8 mouse cellular contexts compared by ENCODE assay signal in the genomic region with DNA sequence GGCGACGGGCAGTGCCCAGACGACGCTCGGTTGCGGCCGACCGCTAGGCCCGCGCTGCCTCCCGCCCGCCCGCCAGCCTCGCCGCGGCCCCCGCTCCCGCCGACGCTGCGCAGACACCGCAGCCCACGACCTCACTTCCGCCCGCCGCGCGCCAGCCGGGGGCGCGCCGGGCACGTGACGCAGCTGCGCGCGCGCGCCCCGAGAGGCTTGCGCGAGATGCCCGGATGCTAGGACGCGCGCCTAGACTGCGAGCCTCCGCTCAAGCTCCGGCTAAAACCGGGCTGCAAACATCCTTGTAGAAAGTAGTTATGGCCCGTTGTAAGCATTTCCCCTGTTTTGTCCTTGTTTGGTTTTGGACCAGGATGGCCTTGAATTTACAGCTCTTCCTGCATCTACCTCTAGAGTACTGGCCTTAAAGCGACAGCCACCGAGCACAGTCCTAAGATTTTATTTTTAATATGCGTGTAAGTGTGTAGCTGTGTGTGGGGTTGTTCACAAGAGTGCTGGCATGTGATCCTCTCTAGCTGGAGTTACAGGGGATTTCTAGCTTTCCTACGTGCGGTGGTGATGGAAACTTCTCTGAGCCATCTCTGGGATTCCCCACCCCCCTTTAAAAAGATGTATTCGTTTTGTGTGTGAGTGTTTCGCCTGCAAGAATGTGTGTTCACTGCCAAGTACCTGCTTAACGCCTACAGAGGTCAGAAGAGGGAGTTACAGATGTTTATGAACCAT. TPM values are rescaled to one million over a fixed set of nuclear protein-coding genes. Genes with fewer than 3 reads are reported as not detected.
DNase-seq lines count a peak whose midpoint lies in the region; ATAC-seq lines count a peak whose summit lies in the region.

A gene (minus strand): TSS at position 179 of the 732 bp plus-strand sequence.

- H3K36me3 ChIP-seq in hindbrain, embryonic 11.5 days (ENCODE audit: control insufficient read depth, insufficient read depth, low read length) = no peaks in the 10 kb centered on the region

- no peaks in the 10 kb centered on the region for H3K4me1 ChIP-seq in hindbrain, embryonic 11.5 days (replicated peaks; ENCODE audit: control insufficient read depth, insufficient read depth, low read length)

- peak within 1 kb of the TSS; percentile 91 for H3K4me2 ChIP-seq in hindbrain, embryonic 11.5 days (replicated peaks; ENCODE audit: low read depth, low read length)

- 4% methylated on average over 44 of the region's 59 CpGs for WGBS in hindbrain, embryonic 11.5 days

- ATAC-seq in hindbrain, embryonic 11.5 days (ENCODE audit: low FRiP score) = peak; percentile 89

- H3K27me3 ChIP-seq in hindbrain, embryonic 11.5 days (ENCODE audit: control insufficient read depth, insufficient read depth, low read length) = no peaks in the 10 kb centered on the region

- H3K27ac ChIP-seq in hindbrain, embryonic 11.5 days (ENCODE audit: low read depth, low read length) = peak within 1 kb of the TSS; percentile 88

- peak; percentile 97 for DNase-seq in MN1 (ENCODE audit: low spot score)
- DNase-seq in cerebellum, adult 9-10 months = peak; percentile 89
- peak; percentile 66 to 89 for DNase-seq in frontal cortex, adult 2 months (ENCODE audit: extremely low spot score in 1 of 2, low spot score in 1 of 2)
- DNase-seq in hindbrain, embryonic 11.5 days (ENCODE audit: low spot score) = peak; percentile 97
- DNase-seq in layer of hippocampus, postnatal 10 days (ENCODE audit: low spot score in 2 of 2) = peak; percentile 86 to 91
- DNase-seq in lung, postnatal 10 days = peak; percentile 91
- peak; percentile 89 for DNase-seq in ovary, postnatal 36 days (ENCODE audit: low spot score)
- peak; percentile 90 for DNase-seq in thymus, postnatal 25 days

- peak within 1 kb of the TSS; percentile 80 for H3K9ac ChIP-seq in hindbrain, embryonic 11.5 days (ENCODE audit: low read depth, low read length)

- no peaks in the 10 kb centered on the region for H3K9me3 ChIP-seq in hindbrain, embryonic 11.5 days (ENCODE audit: control insufficient read depth, low read length)

- H3K4me3 ChIP-seq in hindbrain, embryonic 11.5 days (ENCODE audit: low read depth, low read length) = peak within 1 kb of the TSS; percentile 81

RNA-seq across cellular contexts. Expression of the gene that starts here (rescaled TPM):
- polyA plus RNA-seq in frontal cortex, adult 2 months (2012; rRNA removed) = 214 and 221 TPM in 2 replicates
- polyA plus RNA-seq in hindbrain, embryonic 11.5 days (2014; fragmentation: Nextera tagmentation; extraction: Ambion mirVana) = 75.6 and 106 TPM in 2 replicates
- 100 to 1,000 TPM; 203 to 226 TPM for total RNA-seq in layer of hippocampus, postnatal 10 days (2021)

Comparison
In these comparisons a context has a peak if more than half of its experiments do, and no peak if none do; other contexts are left out.
1. Peak in every context shown above with its lines: DNase-seq, ATAC-seq, H3K4me3 ChIP-seq and H3K27ac ChIP-seq.